Mouse (Mus musculus) hindbrain, embryonic 14.5 days (tissue): ENCODE measurements around the gene Cep78. TPM values are rescaled to one million over a fixed set of nuclear protein-coding genes. Genes with fewer than 3 reads are reported as not detected.

Experiments
- ATAC-seq: fragments of 200-750 bp; cut with Nextera tagmentation; 2 replicates; pipeline ENCODE4 v1.8.0; 2017; ENCODE audit warnings: moderate number of reproducible peaks, mild to moderate bottlenecking, moderate TSS enrichment, moderate library complexity; ENCODE audit not compliant: low FRiP score
- DNase-seq: peaks from one replicate; pipeline ENCODE4 v3.0.0-alpha.2; 2015; ENCODE audit warnings: low spot score
- H3K27ac ChIP-seq: fragments of 300-500 bp; sonication (generic); 2 replicates; pipeline ENCODE4 v1.5.1; 2014; ENCODE audit warnings: mild to moderate bottlenecking, moderate library complexity
- H3K27me3 ChIP-seq: fragments of 300-500 bp; sonication (generic); 2 replicates; pipeline ENCODE4 v1.6.1; 2014; ENCODE audit warnings: mild to moderate bottlenecking, low read length, mixed read lengths; ENCODE audit not compliant: control insufficient read depth, insufficient read depth
- H3K36me3 ChIP-seq: fragments of 300-500 bp; sonication (generic); replicated peaks from 2 replicates; pipeline ENCODE4 v1.6.1; 2014; ENCODE audit not compliant: control insufficient read depth, insufficient read depth
- H3K4me1 ChIP-seq: fragments of 300-500 bp; sonication (generic); replicated peaks from 2 replicates; pipeline ENCODE4 v1.6.1; 2014; ENCODE audit warnings: antibody characterized with exemption, low read length, mixed read lengths; ENCODE audit not compliant: control insufficient read depth, insufficient read depth
- H3K4me2 ChIP-seq: fragments of 300-500 bp; sonication (generic); replicated peaks from 2 replicates; pipeline ENCODE4 v1.6.1; 2014; ENCODE audit warnings: mild to moderate bottlenecking, moderate library complexity
- H3K4me3 ChIP-seq: fragments of 300-500 bp; sonication (generic); replicated peaks from 2 replicates; pipeline ENCODE4 v1.5.1; 2014; ENCODE audit warnings: mild to moderate bottlenecking, low read length
- H3K9ac ChIP-seq: fragments of 300-500 bp; sonication (generic); 2 replicates; pipeline ENCODE4 v1.6.1; 2014
- H3K9me3 ChIP-seq: fragments of 300-500 bp; sonication (generic); 2 replicates; pipeline ENCODE4 v1.6.1; 2016; ENCODE audit warnings: low read length; ENCODE audit not compliant: control insufficient read depth
- WGBS: fragments of 180-500 bp; shearing (Covaris S2); extraction: QIAGEN DNeasy Blood & Tissue Kit; methylation state at CpG from one replicate; pipeline ENCODE4 v1.1.7; 2014; 5-methylcytosine and 5-hydroxymethylcytosine counted together
- polyA plus RNA-seq: library from polyadenylated mRNA; unstranded; fragments of >200 nt; fragmentation: Nextera tagmentation; extraction: Ambion mirVana; gene quantifications from 2 replicates; pipeline ENCODE4 v1.2.1, GENCODE M21; 2014

Cep78 gene
- polyA plus RNA-seq, 1 experiment from 2014 or later = 29.4 TPM

DNA sequence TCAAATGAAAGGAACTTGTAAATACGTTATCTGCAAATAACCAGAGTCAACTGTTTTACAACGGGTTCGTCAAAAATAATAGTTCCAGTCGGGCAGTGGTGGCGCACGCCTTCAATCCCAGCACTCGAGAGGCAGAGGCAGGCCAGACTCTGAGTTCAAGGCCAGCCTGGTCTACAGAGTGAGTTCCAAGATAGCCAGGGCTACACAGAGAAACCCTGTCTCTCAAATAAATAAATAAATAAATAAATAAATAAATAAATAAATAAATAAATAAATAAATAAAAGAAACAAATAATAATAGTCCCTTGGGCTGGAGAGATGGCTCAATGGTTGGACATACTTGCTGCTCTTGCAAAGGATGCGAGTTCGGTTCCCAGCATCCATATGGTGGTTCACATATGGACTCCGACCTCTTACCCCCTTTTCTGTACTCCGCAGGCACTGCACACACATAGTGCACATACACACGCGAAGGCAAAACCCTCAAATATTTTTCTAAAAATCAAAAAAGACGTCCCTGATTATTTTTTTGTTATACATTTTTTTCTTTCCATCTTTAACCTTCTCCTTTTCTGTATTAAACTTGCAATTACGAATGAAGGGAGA is 947 bp downstream of the Cep78 start:
- H3K9me3 ChIP-seq = no peaks in the 10 kb centered on the region
- peak overlapping the region; percentile 94 for H3K4me3 ChIP-seq
- H3K4me1 ChIP-seq = peaks cover 34% of the 10 kb centered on the region
- 45% methylated on average over 15 of the region's 15 CpGs for WGBS
- peak overlapping the region; percentile 95 for H3K9ac ChIP-seq
- H3K27me3 ChIP-seq = no peaks in the 10 kb centered on the region
- H3K27ac ChIP-seq = peak overlapping the region; percentile 96
- DNase-seq (peak; percentile 38), ATAC-seq (no peak)
- peaks cover 11% of the 10 kb centered on the region for H3K36me3 ChIP-seq
- H3K4me2 ChIP-seq = peak overlapping the region; percentile 58

DNA sequence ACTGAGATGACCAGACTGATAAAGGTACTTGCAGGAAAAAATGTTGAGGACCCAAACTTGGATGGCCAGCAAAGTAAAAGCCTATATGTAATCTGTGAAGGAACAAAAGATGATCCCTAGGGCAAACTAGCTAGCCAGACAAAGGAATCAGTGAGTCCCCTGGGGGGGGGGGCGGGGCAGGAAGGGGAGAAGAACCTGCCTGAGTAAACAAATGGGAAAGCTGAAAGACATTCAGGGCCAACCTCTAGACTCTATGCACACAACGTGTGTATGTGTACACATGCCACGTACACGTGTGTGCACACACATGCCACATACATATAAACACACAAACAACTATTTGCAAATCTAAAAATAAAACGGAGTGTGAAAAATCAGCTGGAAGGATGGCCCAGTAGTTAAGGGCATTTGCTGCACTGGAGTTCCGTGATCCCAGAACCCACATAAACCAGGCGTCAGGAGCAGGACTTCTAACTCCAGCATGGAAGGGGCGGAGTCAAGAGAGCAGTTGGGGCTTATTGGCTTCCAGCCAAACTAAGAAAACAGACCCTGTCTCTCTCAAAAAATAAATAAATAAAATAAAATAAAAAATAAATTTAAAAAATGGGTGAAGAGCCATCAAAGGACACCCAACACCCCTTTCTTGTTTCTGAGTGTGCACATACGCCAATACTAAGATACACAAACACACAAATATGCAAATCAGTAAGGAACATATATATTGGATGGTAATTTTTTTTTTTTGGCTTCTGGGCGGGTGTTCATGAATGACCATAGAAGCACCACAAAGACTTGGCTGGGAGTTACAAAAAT is 1.7 kb downstream of the Cep78 start:
- 33% methylated on average over 9 of the region's 10 CpGs for WGBS
- Histone ChIP-seq H3K4me2 (peak overlapping the region; percentile 58), H3K9me3 (no peaks in the 10 kb centered on the region), H3K4me1 (peaks cover 34% of the 10 kb centered on the region), H3K27me3 (no peaks in the 10 kb centered on the region), H3K27ac (no peak overlapping the region), H3K9ac (no peak overlapping the region), H3K36me3 (peaks cover 17% of the 10 kb centered on the region), H3K4me3 (peak overlapping the region; percentile 94; the same call in 1 of the 2 replicates)
- ATAC-seq (no peak), DNase-seq (no peak)

DNA sequence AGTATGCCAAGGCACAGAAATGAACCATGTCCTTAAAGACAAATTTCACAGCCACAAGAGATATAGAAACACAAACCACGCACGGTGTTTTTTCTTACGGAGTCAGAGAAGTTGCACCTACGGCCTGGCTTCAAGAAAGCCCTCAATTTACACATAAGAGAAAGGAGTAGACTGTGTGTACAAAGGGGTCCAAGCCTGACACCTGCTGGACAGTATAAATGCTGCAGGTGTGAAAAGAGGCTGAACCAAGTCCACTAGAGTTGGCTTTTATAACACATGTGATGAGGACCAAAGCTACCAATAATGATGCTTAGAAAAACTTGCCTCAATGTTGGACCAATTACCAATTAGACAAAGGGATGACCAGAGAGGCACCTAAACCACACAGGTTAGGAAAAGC is 2.9 kb downstream of the Cep78 start:
- DNase-seq (peak; percentile 79), ATAC-seq (0 out of 2 replicates have a peak, but pooled peaks have one; percentile 33)
- Histone ChIP-seq H3K9ac (no peak overlapping the region), H3K27ac (no peak overlapping the region), H3K4me3 (no peak overlapping the region), H3K4me1 (peaks cover 34% of the 10 kb centered on the region), H3K36me3 (peaks cover 28% of the 10 kb centered on the region), H3K4me2 (peak overlapping the region; percentile 17; the same call in 1 of the 2 replicates), H3K27me3 (no peaks in the 10 kb centered on the region), H3K9me3 (no peaks in the 10 kb centered on the region)
- 53% methylated on average over 4 of the region's 4 CpGs for WGBS

DNA sequence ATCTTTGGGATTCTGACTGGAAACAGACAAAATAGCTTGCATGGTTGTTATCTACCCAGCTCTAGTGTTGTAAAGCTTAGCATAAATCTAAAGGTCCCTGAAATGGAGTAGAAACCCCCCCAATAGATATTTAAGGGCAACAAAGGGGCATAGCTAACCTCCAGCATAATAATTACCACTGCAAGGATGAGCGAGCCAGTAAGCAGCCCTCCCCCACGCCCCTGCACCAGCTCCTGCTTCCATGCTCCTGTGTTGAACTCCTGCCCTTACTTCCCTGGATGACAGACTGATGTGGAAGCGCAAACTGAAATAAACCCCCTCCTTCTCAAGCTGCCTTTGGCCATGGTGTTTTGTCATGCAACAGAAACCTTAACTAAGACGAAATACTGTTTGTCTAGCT is 11.4 kb downstream of the Cep78 start:
- ATAC-seq (no peak), DNase-seq (no peak)
- H3K4me3 ChIP-seq = no peak overlapping the region
- 70% methylated on average over 4 of the region's 4 CpGs for WGBS
- H3K27ac ChIP-seq = no peak overlapping the region
- H3K27me3 ChIP-seq = no peaks in the 10 kb centered on the region
- H3K36me3 ChIP-seq = peaks cover 93% of the 10 kb centered on the region
- H3K9me3 ChIP-seq = no peaks in the 10 kb centered on the region
- H3K4me1 ChIP-seq = no peaks in the 10 kb centered on the region
- no peak overlapping the region for H3K9ac ChIP-seq
- no peak overlapping the region for H3K4me2 ChIP-seq

DNA sequence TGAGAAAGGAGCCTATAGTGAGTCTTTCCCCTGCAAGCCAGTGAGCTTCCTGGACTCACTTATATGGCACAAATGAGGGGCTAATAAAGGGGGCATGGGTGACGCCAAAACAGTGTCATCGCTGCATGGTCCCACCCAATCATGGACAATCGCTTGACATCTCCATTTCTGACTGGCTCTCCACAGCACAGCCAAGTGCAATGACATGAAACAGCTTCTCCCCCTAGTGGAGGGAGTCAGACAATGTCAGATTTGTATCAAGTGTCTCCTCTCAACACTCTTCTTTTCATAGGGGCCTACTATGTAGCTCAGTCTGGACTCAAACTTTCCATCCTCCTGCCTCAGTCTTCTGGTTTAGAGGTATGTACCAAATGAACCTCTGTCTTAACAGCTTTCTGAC is 19.7 kb downstream of the Cep78 start:
- WGBS = 55% methylated on average over 3 of the region's 3 CpGs
- peak; percentile 68 for DNase-seq
- no peaks in the 10 kb centered on the region for H3K9me3 ChIP-seq
- H3K4me1 ChIP-seq = no peaks in the 10 kb centered on the region
- H3K9ac ChIP-seq = no peak overlapping the region
- peak; percentile 83 for ATAC-seq
- H3K27me3 ChIP-seq = no peaks in the 10 kb centered on the region
- no peak overlapping the region for H3K4me3 ChIP-seq
- H3K36me3 ChIP-seq = peaks cover 82% of the 10 kb centered on the region
- H3K27ac ChIP-seq = no peak overlapping the region
- no peak overlapping the region for H3K4me2 ChIP-seq

DNA sequence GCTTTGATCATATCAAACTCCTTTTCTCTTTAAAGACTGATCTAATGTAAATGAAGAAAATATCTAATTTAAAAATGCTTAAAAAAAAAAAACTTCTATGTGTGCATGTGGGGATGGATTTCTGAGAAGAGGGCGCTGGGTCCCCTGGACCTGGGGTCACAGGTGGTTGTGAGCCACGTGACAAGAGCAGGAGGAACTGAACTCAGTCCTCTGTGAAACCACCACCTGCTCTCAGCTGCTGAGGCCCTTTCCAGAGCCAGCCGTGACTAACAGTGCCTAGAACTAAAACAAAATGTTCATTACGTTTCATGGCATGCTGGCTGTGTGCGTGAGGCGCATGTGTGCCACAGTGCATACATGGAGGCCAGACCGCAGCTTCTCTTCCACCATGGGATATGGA is 20.3 kb downstream of the Cep78 start:
- H3K4me1 ChIP-seq = no peaks in the 10 kb centered on the region
- DNase-seq (no peak), ATAC-seq (no peak; the same call in 1 of the 2 replicates)
- peaks cover 82% of the 10 kb centered on the region for H3K36me3 ChIP-seq
- H3K27me3 ChIP-seq = no peaks in the 10 kb centered on the region
- 95% methylated on average over 7 of the region's 7 CpGs for WGBS
- no peaks in the 10 kb centered on the region for H3K9me3 ChIP-seq
- no peak overlapping the region for H3K27ac ChIP-seq
- H3K4me2 ChIP-seq = no peak overlapping the region
- no peak overlapping the region for H3K4me3 ChIP-seq
- no peak overlapping the region for H3K9ac ChIP-seq

DNA sequence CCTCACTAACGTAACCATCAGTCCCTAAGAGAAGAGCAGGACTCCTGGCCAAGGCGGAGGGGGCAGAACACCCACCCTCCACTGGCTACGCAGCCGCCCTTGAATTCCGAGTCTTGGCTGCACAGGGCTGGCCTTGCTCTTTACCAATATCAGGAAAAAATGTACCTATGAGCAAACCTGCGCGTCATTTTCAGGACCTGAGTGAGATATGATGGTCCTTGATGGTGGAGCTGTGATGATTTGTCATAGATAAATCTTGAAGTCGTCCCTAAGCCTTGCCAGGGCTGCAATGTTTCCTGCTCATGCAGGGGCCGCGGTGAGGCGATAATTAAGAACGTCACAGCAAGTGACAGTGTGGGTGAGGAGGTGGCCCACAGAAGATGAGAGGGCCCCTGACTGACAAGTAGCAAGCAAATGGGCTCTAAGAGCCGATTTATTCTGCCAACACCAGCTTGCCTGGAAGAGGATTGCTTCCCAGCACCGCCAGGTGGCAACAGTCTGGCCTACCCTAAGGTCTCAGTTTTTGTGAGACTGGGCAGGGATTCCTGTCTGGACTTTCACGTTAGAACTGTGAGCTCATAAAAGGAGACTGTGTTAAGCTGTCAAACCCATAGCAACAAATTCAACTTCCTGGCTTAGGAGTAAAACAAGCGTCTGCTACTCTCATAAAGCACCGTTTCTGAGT is 21.6 kb downstream of the Cep78 start:
- Histone ChIP-seq H3K27me3 (no peaks in the 10 kb centered on the region), H3K4me2 (no peak overlapping the region), H3K9me3 (no peaks in the 10 kb centered on the region), H3K4me1 (no peaks in the 10 kb centered on the region), H3K27ac (no peak overlapping the region), H3K9ac (no peak overlapping the region), H3K4me3 (no peak overlapping the region), H3K36me3 (peaks cover 82% of the 10 kb centered on the region)
- WGBS = 91% methylated on average over 17 of the region's 17 CpGs
- no peak for ATAC-seq
- DNase-seq = no peak

DNA sequence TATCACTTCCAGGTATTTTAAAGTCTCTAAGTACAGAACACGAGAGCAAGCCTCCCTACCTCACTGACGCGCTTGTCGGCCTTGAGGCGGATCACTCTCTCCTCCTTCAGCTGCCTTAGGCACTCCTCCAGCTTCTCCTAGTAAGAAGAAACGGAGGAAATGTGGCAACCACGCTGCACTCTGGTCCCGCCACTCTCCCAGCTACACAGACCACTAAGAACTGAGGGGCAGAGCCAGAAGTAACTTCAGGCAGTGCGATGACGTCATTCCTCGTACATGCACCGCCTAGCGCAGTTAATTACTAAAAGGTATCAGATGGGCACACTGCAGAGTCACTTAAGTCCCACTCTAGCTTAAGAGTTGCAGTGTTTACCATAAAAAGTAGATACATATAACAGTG is 22.5 kb downstream of the Cep78 start:
- no peak for DNase-seq
- no peak for ATAC-seq
- Histone ChIP-seq H3K9me3 (no peaks in the 10 kb centered on the region), H3K9ac (no peak overlapping the region), H3K4me3 (no peak overlapping the region), H3K27ac (no peak overlapping the region), H3K4me1 (no peaks in the 10 kb centered on the region), H3K4me2 (no peak overlapping the region), H3K36me3 (peaks cover 80% of the 10 kb centered on the region), H3K27me3 (no peaks in the 10 kb centered on the region)
- 93% methylated on average over 13 of the region's 13 CpGs for WGBS

DNA sequence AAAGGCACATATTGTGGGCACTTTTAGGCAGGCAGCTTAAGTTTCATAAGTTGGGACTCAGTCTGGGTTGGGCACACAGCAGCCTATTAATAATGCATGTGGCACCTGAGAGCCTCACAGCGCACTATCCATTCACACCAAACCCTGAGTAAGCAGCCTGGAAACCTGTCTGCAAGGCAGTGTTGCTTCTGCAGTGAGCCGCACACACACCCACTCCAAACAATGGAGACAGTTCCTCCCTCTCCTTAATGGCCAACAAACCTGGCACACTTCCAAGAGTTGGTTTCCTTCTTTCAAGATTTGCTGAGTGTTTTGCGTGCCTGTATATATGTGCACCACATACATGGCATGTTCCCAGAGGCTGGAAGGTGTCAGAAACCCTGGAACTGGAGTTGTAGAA is 34.6 kb downstream of the Cep78 start:
- no peaks in the 10 kb centered on the region for H3K27me3 ChIP-seq
- no peak overlapping the region for H3K9ac ChIP-seq
- 78% methylated on average over 3 of the region's 3 CpGs for WGBS
- no peak overlapping the region for H3K4me3 ChIP-seq
- peaks cover 8% of the 10 kb centered on the region for H3K36me3 ChIP-seq
- no peak overlapping the region for H3K4me2 ChIP-seq
- no peak overlapping the region for H3K27ac ChIP-seq
- ATAC-seq = peak; percentile 43; the same call in 1 of the 2 replicates
- 0 out of 2 replicates have a peak, but pooled peaks cover under 1% of the 10 kb centered on the region for H3K9me3 ChIP-seq
- no peak for DNase-seq
- H3K4me1 ChIP-seq = no peaks in the 10 kb centered on the region
